In genomic region chr6:28074470-28074869, GRCm38 (mm10) we compare ENCODE assay signal across 33 mouse cellular contexts.
"Had no signal": no experiment of that assay in that cellular context is flagged by ENCODE, and none has a peak within 500 bp of the region (broad histone marks: within the 10 kb centered on the region; RNA-seq: fewer than 3 reads in every experiment).

No protein-coding gene starts in this region.

- DNase-seq: left cerebral cortex, postnatal 4 days; liver; liver, embryonic 13.5 days; liver, postnatal 0 days; lung, adult 18-20 months; lung, adult 2 months; lung, embryonic 14.5 days; lung, postnatal 10 days; lung, postnatal 14 days; lung, postnatal 36 days; lung, postnatal 4 days; midbrain, embryonic 14.5 days had no signal

- ATAC-seq: liver, embryonic 12.5 days; liver, postnatal 0 days; lung, postnatal 0 days; midbrain, embryonic 13.5 days; midbrain, embryonic 15.5 days; midbrain, embryonic 16.5 days had no signal

- H3K4me3 ChIP-seq: limb, embryonic 10.5 days; limb, embryonic 12.5 days; limb, embryonic 13.5 days; limb, embryonic 15.5 days; liver, embryonic 12.5 days; liver, embryonic 13.5 days; liver, embryonic 15.5 days; lung, embryonic 15.5 days; megakaryocyte, embryonic 14.5 days; midbrain, embryonic 10.5 days; midbrain, embryonic 12.5 days; midbrain, embryonic 13.5 days; midbrain, embryonic 15.5 days; myocyte; neural tube, embryonic 12.5 days; neural tube, embryonic 13.5 days had no signal

- H3K27ac ChIP-seq: limb, embryonic 10.5 days; limb, embryonic 12.5 days; limb, embryonic 13.5 days; limb, embryonic 15.5 days; liver, embryonic 12.5 days; liver, embryonic 13.5 days; liver, embryonic 14.5 days; liver, embryonic 15.5 days; lung, embryonic 15.5 days; macrophage; midbrain, embryonic 10.5 days; midbrain, embryonic 12.5 days; midbrain, embryonic 13.5 days; midbrain, embryonic 15.5 days; neural tube, embryonic 12.5 days; neural tube, embryonic 13.5 days had no signal

- H3K4me2 ChIP-seq: limb, embryonic 12.5 days; limb, embryonic 13.5 days; limb, embryonic 15.5 days; liver, embryonic 11.5 days; liver, embryonic 12.5 days; liver, embryonic 13.5 days; liver, embryonic 15.5 days; lung, embryonic 14.5 days; lung, embryonic 15.5 days; midbrain, embryonic 11.5 days; midbrain, embryonic 12.5 days; midbrain, embryonic 13.5 days; midbrain, embryonic 15.5 days; neural tube, embryonic 12.5 days; neural tube, embryonic 13.5 days had no signal

- H3K27me3 ChIP-seq: limb, embryonic 12.5 days; limb, embryonic 13.5 days; limb, embryonic 15.5 days; liver, embryonic 12.5 days; liver, embryonic 13.5 days; liver, embryonic 15.5 days; lung, embryonic 15.5 days; megakaryocyte, embryonic 14.5 days; midbrain, embryonic 12.5 days; midbrain, embryonic 13.5 days; midbrain, embryonic 15.5 days; neural tube, embryonic 12.5 days; neural tube, embryonic 13.5 days had no signal

- H3K4me1 ChIP-seq: limb, embryonic 10.5 days; limb, embryonic 12.5 days; limb, embryonic 13.5 days; limb, embryonic 15.5 days; liver, embryonic 12.5 days; liver, embryonic 13.5 days; liver, embryonic 15.5 days; lung, embryonic 15.5 days; megakaryocyte, embryonic 14.5 days; midbrain, embryonic 10.5 days; midbrain, embryonic 13.5 days; midbrain, embryonic 15.5 days; neural tube, embryonic 12.5 days; neural tube, embryonic 13.5 days had no signal

- H3K36me3 ChIP-seq: limb, embryonic 10.5 days; limb, embryonic 12.5 days; limb, embryonic 13.5 days; limb, embryonic 15.5 days; liver, embryonic 12.5 days; liver, embryonic 13.5 days; liver, embryonic 15.5 days; lung, embryonic 15.5 days; midbrain, embryonic 10.5 days; midbrain, embryonic 12.5 days; midbrain, embryonic 13.5 days; midbrain, embryonic 15.5 days; neural tube, embryonic 12.5 days; neural tube, embryonic 13.5 days had no signal

- H3K9me3 ChIP-seq: limb, embryonic 10.5 days; limb, embryonic 12.5 days; limb, embryonic 13.5 days; limb, embryonic 15.5 days; liver, embryonic 12.5 days; liver, embryonic 13.5 days; liver, embryonic 15.5 days; lung, embryonic 15.5 days; midbrain, embryonic 10.5 days; midbrain, embryonic 12.5 days; midbrain, embryonic 13.5 days; midbrain, embryonic 15.5 days; neural tube, embryonic 12.5 days; neural tube, embryonic 13.5 days had no signal

- H3K9ac ChIP-seq: limb, embryonic 12.5 days; limb, embryonic 13.5 days; limb, embryonic 15.5 days; liver, embryonic 12.5 days; liver, embryonic 13.5 days; liver, embryonic 14.5 days; liver, embryonic 15.5 days; liver, postnatal 0 days; lung, embryonic 14.5 days; lung, embryonic 15.5 days; midbrain, embryonic 12.5 days; midbrain, embryonic 13.5 days; midbrain, embryonic 15.5 days; neural tube, embryonic 12.5 days; neural tube, embryonic 13.5 days had no signal
